Mouse (Mus musculus): ENCODE data around the gene Spata48. TPM values are rescaled to one million over a fixed set of nuclear protein-coding genes. Genes with fewer than 3 reads are reported as not detected.

Gene Spata48
- polyA plus RNA-seq, 1 experiment from 2014 or later, result 0.35 TPM

DNA sequence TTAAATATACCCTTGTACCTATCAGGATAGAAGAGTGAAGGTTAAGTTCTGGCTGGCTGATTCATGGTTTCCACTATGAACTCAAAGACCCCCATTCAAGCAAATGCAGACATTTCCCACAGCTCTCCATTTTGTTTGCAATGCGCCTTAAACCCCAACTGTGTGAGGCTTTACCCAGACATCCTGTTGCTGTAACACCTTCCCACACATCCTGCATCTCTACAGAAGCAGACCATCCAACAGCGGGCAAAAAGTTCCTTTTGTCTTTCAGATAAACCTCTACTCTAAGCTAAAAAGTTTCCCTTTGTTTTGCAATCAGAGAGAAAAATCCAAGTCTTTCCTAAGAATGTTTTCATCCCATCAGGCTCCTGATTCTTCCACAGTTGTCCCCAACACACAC is 50.2 kb downstream of the Spata48 start:
- ATAC-seq (ENCODE audit: low FRiP score, low read depth), result no peak
- H3K4me2 ChIP-seq, result no peak overlapping the region
- no peaks in the 10 kb centered on the region for H3K36me3 ChIP-seq
- H3K4me3 ChIP-seq, result no peak overlapping the region
- no peaks in the 10 kb centered on the region for H3K4me1 ChIP-seq (replicated peaks)
- no peaks in the 10 kb centered on the region for H3K27me3 ChIP-seq
- no peak overlapping the region for H3K27ac ChIP-seq (replicated peaks)
- no peaks in the 10 kb centered on the region for H3K9me3 ChIP-seq
- 33% methylated on average over 2 of the region's 2 CpGs for WGBS
- no peak overlapping the region for H3K9ac ChIP-seq

DNA sequence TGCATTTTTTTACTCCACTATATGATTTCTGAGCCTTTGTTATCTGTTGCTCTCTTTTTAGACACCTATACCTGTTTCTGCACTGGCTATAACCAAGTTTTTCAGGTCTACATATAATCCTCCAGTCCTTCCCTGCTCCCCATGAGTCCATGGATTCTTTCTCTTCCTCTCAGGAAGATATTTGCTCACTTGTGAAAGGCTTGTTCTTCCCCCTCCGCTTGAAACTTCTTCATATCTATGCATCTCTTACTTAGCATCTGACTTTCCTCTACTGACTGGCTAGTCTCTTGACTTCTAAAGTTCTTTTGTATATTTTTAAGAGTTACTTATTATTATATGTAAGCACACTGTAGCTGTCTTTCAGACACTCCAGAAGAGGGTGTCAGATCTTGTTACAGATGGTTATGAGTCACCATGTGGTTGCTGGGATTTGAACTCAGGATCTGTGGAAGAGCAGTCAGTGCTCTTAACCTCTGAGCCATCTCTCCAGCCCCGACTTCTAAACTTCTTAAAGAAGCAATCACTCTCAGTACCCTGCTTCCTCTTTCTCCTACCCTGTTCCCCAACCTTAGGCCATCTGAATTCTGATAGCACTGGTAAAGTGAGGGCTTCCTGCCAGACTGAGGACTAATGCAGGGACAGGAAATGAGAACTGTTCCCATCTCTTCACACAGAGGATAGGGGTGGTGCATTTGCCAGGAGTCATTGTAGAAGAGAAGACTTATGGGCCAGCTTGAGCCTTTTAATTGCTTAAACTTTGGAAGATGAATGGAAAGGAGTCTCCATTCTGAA is 51.3 kb downstream of the Spata48 start:
- Histone ChIP-seq H3K27ac (replicated peaks) (no peak overlapping the region), H3K4me3 (no peak overlapping the region), H3K9me3 (no peaks in the 10 kb centered on the region), H3K4me1 (replicated peaks) (no peaks in the 10 kb centered on the region), H3K9ac (no peak overlapping the region), H3K4me2 (no peak overlapping the region), H3K27me3 (no peaks in the 10 kb centered on the region), H3K36me3 (no peaks in the 10 kb centered on the region)
- ATAC-seq (ENCODE audit: low FRiP score, low read depth), result no peak
- 82% methylated on average over 2 of the region's 2 CpGs for WGBS

DNA sequence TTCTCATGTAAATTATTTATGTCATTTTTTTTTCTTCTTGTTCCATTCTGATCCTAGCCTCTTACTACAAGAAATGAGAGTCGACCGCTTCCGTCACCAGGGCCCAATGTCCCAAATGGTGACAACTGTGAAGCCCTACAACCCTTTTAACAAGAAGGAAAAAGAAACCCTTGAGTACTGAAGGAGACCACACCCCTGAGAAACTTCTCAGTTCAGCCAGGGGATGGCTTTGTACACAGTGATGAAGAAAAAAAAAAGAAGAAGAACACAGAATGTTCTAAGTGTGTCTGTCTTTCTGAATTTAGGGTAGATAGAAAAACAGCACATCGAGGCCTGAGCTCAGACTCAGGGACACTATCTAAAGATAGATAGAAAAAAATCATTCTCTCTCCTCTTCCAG is 53.0 kb downstream of the Spata48 start:
- no peak overlapping the region for H3K9ac ChIP-seq
- H3K27ac ChIP-seq (replicated peaks), result no peak overlapping the region
- no peaks in the 10 kb centered on the region for H3K27me3 ChIP-seq
- H3K4me1 ChIP-seq (replicated peaks), result no peaks in the 10 kb centered on the region
- H3K9me3 ChIP-seq, result no peaks in the 10 kb centered on the region
- 93% methylated on average over 4 of the region's 4 CpGs for WGBS
- H3K36me3 ChIP-seq, result no peaks in the 10 kb centered on the region
- no peak overlapping the region for H3K4me3 ChIP-seq
- H3K4me2 ChIP-seq, result no peak overlapping the region
- no peak for ATAC-seq (ENCODE audit: low FRiP score, low read depth)

DNA sequence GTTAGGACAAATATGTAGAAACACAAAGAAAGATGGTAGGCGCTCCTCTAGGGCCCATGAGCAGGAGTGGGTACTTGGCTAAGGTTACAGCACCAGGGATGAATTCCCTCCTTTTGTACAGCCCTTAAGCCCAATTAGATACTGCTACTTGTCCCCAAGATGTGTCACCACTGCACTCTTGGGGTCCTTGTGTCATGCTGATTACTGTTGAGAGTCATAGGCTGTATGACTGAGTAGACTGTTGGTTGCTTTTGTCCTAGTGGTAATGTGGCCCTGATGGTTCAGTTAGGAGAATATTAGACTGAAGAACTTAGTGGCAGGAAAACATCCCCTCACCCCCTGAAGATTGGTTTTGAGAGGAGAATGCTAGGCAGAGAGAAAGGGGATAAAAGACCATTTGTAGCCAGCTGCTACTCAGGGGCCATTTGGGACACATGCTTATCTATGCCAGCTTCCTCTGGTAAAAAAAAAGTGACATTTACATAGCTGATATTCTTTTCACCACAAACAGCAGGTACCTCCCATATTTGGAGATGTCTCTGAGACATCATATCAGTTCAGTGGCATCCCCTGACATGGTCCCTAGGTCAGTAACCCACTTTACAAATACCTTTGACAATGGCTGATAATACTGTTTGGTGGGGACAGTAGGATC is 56.0 kb downstream of the Spata48 start:
- H3K27ac ChIP-seq (replicated peaks), result no peak overlapping the region
- no peaks in the 10 kb centered on the region for H3K36me3 ChIP-seq
- no peak overlapping the region for H3K4me3 ChIP-seq
- H3K4me1 ChIP-seq (replicated peaks), result no peaks in the 10 kb centered on the region
- no peak overlapping the region for H3K4me2 ChIP-seq
- ATAC-seq (ENCODE audit: low FRiP score, low read depth), result no peak
- no peaks in the 10 kb centered on the region for H3K27me3 ChIP-seq
- WGBS, result 93% methylated on average over 1 of the region's 1 CpGs
- no peak overlapping the region for H3K9ac ChIP-seq
- no peaks in the 10 kb centered on the region for H3K9me3 ChIP-seq

DNA sequence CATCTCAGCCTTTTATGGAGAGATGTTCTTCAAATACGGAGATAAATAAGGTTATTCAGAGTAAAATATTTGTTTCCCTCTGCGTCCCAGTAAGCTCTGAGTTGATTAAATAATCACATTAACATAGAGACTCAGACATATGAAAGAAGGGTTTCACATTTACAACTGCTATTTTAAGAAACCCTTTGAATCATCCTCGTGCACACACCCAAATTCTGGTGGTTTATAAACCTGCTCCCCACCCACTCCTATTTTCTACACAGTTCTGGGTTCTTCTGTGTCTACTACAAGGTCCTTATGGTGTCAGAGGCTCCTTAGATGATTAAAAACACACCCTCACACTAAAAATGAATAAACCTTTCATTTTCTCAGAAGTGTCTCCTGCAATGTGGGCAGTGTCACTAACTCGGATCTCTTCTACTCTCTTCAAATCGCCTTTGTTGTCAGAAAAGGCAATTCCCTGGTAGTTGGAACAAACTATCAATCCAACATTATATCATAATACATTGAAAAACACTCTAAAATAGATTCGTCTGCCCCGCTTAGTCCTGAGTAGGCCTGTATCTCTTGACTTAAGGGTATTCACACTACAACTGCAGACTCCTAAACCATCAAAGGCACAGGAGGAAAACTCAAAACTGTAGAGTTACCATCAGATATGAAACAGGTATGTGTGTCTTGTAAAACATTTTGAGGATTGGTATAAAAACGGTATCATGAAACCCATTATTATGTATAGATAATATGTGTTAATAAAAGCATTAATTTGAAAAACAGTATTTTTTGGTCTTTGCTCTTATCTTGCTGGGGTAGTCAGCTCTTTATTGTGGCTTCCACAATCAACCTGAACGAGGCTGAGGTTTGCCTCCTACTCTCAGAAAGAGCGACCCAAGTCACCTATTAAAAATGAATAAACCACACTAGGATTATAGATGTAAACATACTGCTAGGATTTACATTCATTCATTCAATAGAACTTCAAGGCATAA is 57.7 kb downstream of the Spata48 start:
- Histone ChIP-seq H3K9me3 (no peaks in the 10 kb centered on the region), H3K27me3 (no peaks in the 10 kb centered on the region), H3K4me1 (replicated peaks) (no peaks in the 10 kb centered on the region), H3K36me3 (no peaks in the 10 kb centered on the region), H3K9ac (no peak overlapping the region), H3K4me3 (no peak overlapping the region), H3K4me2 (no peak overlapping the region), H3K27ac (replicated peaks) (no peak overlapping the region)
- 90% methylated on average over 10 of the region's 10 CpGs for WGBS
- no peak for ATAC-seq (ENCODE audit: low FRiP score, low read depth)

DNA sequence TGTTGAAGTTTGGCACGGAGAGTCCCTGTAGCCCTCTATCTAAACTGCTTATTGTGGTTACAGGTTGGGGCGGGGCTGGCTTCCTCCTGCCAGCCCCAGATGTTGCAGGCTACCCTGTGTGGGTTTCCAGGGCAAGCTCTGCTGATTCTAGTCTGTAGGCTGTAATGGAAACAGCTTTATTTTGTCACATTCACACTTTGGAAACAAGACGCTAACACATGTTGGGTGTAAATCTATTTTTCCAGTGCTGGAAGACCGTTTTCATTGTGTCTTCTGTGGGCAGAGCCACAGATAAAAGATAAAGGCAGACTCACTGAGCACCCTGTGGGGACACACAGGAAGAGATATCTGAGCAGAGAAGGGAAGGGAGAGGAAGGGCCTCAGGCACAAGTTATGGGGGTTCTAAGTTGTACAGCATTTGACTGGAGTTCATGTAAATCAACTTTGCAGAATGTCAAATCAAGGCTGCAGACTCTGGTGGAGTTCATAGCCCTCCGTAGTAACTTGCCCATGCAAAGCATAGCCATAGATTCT is 60.1 kb downstream of the Spata48 start:
- H3K9ac ChIP-seq, result no peak overlapping the region
- H3K27ac ChIP-seq (replicated peaks), result no peak overlapping the region
- 81% methylated on average over 5 of the region's 5 CpGs for WGBS
- ATAC-seq (ENCODE audit: low FRiP score, low read depth), result no peak
- H3K4me3 ChIP-seq, result no peak overlapping the region
- H3K4me2 ChIP-seq, result no peak overlapping the region
- H3K9me3 ChIP-seq, result no peaks in the 10 kb centered on the region
- H3K36me3 ChIP-seq, result no peaks in the 10 kb centered on the region
- no peaks in the 10 kb centered on the region for H3K27me3 ChIP-seq
- H3K4me1 ChIP-seq (replicated peaks), result no peaks in the 10 kb centered on the region

DNA sequence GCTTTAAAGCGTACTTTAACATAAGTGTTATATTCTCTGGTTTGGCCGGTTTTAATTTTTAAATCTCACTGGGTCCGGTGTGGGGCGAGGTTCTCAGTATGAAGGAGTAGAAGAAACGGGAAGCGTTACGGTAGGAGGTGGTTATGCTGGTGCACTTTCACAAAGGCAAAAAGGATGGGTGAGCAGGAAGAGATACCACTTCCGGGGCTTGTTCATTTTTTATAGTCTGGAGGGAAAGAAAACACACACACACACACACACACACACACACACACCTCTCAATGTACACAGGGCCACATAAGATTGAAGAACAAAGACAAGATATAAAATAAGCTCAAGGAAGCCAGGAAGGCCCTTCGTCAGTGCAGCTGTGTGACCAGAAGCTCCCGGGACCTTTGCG is 66.9 kb downstream of the Spata48 start:
- H3K4me1 ChIP-seq (replicated peaks), result no peaks in the 10 kb centered on the region
- ATAC-seq (ENCODE audit: low FRiP score, low read depth), result no peak
- H3K4me3 ChIP-seq, result no peak overlapping the region
- H3K9ac ChIP-seq, result no peak overlapping the region
- H3K36me3 ChIP-seq, result no peaks in the 10 kb centered on the region
- H3K9me3 ChIP-seq, result no peaks in the 10 kb centered on the region
- no peak overlapping the region for H3K4me2 ChIP-seq
- H3K27ac ChIP-seq (replicated peaks), result no peak overlapping the region
- 73% methylated on average over 11 of the region's 11 CpGs for WGBS
- H3K27me3 ChIP-seq, result no peaks in the 10 kb centered on the region

DNA sequence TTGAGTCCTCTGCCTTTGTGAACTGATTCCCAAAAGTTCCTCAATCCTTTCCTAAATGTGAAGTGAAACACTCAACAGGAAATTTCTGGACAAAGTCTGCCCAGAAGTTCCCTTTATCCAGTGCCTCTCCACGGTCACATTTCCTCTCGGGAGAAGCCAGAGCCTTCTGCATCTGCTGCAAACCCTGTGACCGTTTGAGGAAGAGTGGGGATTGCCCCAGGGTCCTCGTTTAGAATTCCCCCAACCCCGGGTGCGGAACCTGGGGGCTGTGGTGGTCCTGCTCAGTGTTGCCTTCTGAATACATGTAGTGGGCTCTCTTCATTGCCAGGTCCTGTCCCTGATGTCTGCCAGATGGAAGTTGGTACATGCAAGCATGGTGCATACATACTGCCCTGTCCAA is 67.3 kb downstream of the Spata48 start:
- 82% methylated on average over 6 of the region's 6 CpGs for WGBS

DNA sequence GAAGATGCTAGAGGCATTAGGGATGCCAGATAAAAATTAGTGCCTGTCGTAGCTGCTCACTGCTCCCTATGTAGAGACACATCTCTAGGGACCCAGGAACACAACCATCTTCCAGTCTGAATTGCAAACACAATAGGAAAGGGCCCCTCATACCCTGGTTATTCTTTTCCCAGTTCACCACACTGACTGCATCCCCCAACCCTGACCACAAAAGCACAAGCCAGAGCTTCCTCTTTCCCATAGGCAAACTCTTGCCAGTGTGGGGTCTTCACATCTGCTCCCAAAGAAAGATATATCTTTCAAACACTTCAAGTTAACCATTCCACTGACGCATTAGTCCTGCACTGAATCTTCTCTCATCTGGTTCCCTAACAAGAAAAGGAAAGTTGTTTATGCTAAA is 68.2 kb downstream of the Spata48 start:
- ATAC-seq (ENCODE audit: low FRiP score, low read depth), result no peak
- H3K4me3 ChIP-seq, result no peak overlapping the region
- H3K4me1 ChIP-seq (replicated peaks), result no peaks in the 10 kb centered on the region
- H3K27me3 ChIP-seq, result no peaks in the 10 kb centered on the region
- no peaks in the 10 kb centered on the region for H3K9me3 ChIP-seq
- WGBS, result 81% methylated on average over 2 of the region's 2 CpGs
- no peak overlapping the region for H3K9ac ChIP-seq
- H3K36me3 ChIP-seq, result no peaks in the 10 kb centered on the region
- no peak overlapping the region for H3K4me2 ChIP-seq
- H3K27ac ChIP-seq (replicated peaks), result no peak overlapping the region

More for the DNA sequence above, 67.3 kb downstream of the Spata48 start:
- Histone ChIP-seq H3K9me3 (no peaks in the 10 kb centered on the region), H3K4me3 (no peak overlapping the region), H3K4me1 (replicated peaks) (no peaks in the 10 kb centered on the region), H3K36me3 (no peaks in the 10 kb centered on the region), H3K27ac (replicated peaks) (no peak overlapping the region), H3K4me2 (no peak overlapping the region), H3K9ac (no peak overlapping the region), H3K27me3 (no peaks in the 10 kb centered on the region)
- no peak for ATAC-seq (ENCODE audit: low FRiP score, low read depth)

DNA sequence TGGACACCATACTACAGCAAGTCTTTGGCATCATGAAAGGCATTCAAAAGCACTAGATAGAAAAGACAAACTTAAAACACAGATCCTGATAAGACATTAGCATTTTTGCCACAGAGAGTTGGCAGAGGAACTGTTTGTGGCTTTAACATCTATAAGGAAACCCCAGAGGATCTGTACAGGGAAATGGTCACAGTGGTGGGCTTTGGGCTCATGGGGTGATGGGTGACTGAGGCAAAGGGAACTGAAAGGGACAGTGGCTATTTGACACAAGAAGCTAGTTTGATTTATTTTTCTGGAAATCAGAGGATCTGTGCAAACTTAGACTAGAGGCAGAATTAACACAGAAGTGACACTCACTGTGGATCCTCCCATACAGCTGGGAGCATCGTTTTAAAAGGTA is 74.4 kb downstream of the Spata48 start:
- no peak for ATAC-seq (ENCODE audit: low FRiP score, low read depth)
- Histone ChIP-seq H3K27ac (replicated peaks) (no peak overlapping the region), H3K9me3 (no peaks in the 10 kb centered on the region), H3K36me3 (no peaks in the 10 kb centered on the region), H3K9ac (no peak overlapping the region), H3K27me3 (no peaks in the 10 kb centered on the region), H3K4me1 (replicated peaks) (no peaks in the 10 kb centered on the region), H3K4me3 (no peak overlapping the region), H3K4me2 (no peak overlapping the region)
- 98% methylated on average over 1 of the region's 1 CpGs for WGBS

DNA sequence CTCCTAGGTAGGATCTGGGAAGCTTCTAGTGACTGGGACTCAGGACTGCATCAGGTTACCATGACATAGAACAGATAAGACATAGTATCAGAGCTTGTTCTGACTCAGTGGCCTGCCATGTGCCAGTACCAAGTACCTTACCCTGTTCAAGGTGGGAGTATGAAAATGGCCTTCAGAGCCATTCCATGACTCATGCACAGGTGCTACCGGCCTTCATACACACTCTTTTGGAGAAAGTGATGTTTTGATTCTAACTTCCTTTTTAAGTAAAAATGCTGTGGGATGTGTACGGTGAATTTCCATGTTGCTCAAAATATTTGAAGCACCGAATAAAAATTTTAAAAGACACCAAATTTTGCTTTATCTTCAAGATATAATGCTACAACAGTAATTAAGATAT is 84.1 kb downstream of the Spata48 start:
- no peaks in the 10 kb centered on the region for H3K4me1 ChIP-seq (replicated peaks)
- no peak overlapping the region for H3K27ac ChIP-seq (replicated peaks)
- WGBS, result 93% methylated on average over 3 of the region's 3 CpGs
- no peaks in the 10 kb centered on the region for H3K9me3 ChIP-seq
- H3K27me3 ChIP-seq, result no peaks in the 10 kb centered on the region
- H3K36me3 ChIP-seq, result no peaks in the 10 kb centered on the region
- H3K4me3 ChIP-seq, result no peak overlapping the region
- H3K4me2 ChIP-seq, result no peak overlapping the region
- no peak overlapping the region for H3K9ac ChIP-seq
- ATAC-seq (ENCODE audit: low FRiP score, low read depth), result no peak

Data from hindbrain, embryonic 15.5 days (tissue).